Mouse (Mus musculus) stomach, postnatal 0 days (tissue): ENCODE results near the gene Pip5k1b.

Experiments
- CTCF ChIP-seq: IDR thresholded peaks from 2 replicates; pipeline ENCODE4 v1.5.1; 2016; ENCODE audit warnings: antibody characterized with exemption, low read depth, mild to moderate bottlenecking, moderate library complexity
- EP300 ChIP-seq: optimal IDR thresholded peaks from 2 replicates; pipeline ENCODE3; 2016; ENCODE audit warnings: antibody characterized with exemption

DNA sequence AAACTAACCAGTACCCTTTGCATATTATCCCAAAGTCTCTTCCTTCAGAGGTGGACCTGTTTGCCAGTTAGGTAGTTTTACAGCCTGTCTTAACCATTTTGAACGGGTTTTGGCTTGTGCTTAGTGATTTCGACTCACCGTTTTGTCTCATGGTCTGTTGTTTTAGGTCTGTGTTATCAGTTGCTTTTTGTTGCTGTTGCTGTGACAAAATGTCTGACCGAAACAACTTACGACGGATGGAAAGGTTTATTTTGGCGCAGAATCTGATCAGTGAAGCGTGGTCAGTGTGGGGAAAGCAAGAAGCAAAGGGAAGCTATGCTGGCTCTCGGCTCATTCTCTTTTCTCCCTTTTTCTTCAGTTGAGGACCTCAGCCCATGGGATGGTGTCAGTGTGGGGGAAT, 7.3 kb downstream of the Pip5k1b start:
- TF ChIP-seq CTCF (no peak), EP300 (no peak)
